Mouse (Mus musculus) megakaryocyte, embryonic 14.5 days (primary cell): ENCODE data around the gene Syne1. TPM values are rescaled to one million over a fixed set of nuclear protein-coding genes. Genes with fewer than 3 reads are reported as not detected.

Source experiments
- H3K27me3 ChIP-seq: replicated peaks from 2 replicates; pipeline ENCODE3; 2012; ENCODE audit warnings: inconsistent platforms
- H3K36me3 ChIP-seq: replicated peaks from 2 replicates; pipeline ENCODE3; 2012; ENCODE audit warnings: low read length, inconsistent platforms, mixed read lengths
- H3K4me1 ChIP-seq: 2 replicates; pipeline ENCODE4 v1.6.1; 2012; ENCODE audit warnings: inconsistent platforms
- H3K4me3 ChIP-seq: replicated peaks from 2 replicates; pipeline ENCODE3; 2012; ENCODE audit warnings: moderate library complexity, mild to moderate bottlenecking, inconsistent platforms
- H3K9me3 ChIP-seq: 2 replicates; pipeline ENCODE4 v1.6.1; 2012; ENCODE audit warnings: inconsistent platforms
- FLI1 ChIP-seq: IDR thresholded peaks from 2 replicates; pipeline ENCODE4 v1.6.1; 2012; ENCODE audit warnings: low read length, inconsistent platforms, mixed read lengths
- GATA1 ChIP-seq: IDR thresholded peaks from 3 replicates; pipeline ENCODE4 v1.6.1; 2012; ENCODE audit warnings: mixed read lengths, low read length, inconsistent platforms, borderline replicate concordance
- polyA plus RNA-seq: library from polyadenylated mRNA; stranded (reverse); fragments of >175 nt; gene quantifications from 2 replicates; pipeline ENCODE4 v1.2.3, GENCODE M21; 2012; ENCODE audit warnings: low replicate concordance; ENCODE audit not compliant: insufficient read depth

Gene Syne1
- polyA plus RNA-seq, 1 experiment, result 5.3 TPM

- Histone ChIP-seq H3K9me3 (0 out of 2 replicates have a peak, but pooled peaks cover 4% of the 10 kb centered on the region), H3K36me3 (peaks cover 53% of the 10 kb centered on the region), H3K4me1 (peaks cover 27% of the 10 kb centered on the region), H3K4me3 (no peak overlapping the region), H3K27me3 (no peaks in the 10 kb centered on the region)
- TF ChIP-seq GATA1 (no peak), FLI1 (no peak)
Observed at GRCm38 (mm10) chr10:5445313-5445712, 106.0 kb downstream of the Syne1 start.

DNA sequence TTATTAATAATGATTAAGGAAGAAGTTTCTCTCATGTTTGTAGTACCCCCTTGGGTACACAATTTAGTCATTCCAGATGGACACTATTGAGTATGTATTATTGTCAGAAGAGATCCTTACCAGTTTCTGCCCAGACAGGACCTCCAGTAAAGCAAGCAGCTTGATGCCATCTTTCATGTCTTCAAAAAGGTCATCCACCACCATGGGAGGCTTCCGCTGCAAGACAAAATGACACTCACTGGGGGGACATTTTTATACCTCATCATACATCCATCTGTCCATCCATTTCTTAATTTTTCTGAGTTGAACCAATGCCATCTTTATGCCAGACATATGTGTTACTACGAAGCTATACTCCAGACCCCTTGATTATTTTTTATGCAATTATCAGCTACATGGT, 108.3 kb downstream of the Syne1 start:
- Histone ChIP-seq H3K9me3 (0 out of 2 replicates have a peak, but pooled peaks cover 4% of the 10 kb centered on the region), H3K4me3 (no peak overlapping the region), H3K36me3 (peaks cover 72% of the 10 kb centered on the region), H3K4me1 (peaks cover 12% of the 10 kb centered on the region), H3K27me3 (no peaks in the 10 kb centered on the region)
- TF ChIP-seq GATA1 (no peak), FLI1 (no peak)

DNA sequence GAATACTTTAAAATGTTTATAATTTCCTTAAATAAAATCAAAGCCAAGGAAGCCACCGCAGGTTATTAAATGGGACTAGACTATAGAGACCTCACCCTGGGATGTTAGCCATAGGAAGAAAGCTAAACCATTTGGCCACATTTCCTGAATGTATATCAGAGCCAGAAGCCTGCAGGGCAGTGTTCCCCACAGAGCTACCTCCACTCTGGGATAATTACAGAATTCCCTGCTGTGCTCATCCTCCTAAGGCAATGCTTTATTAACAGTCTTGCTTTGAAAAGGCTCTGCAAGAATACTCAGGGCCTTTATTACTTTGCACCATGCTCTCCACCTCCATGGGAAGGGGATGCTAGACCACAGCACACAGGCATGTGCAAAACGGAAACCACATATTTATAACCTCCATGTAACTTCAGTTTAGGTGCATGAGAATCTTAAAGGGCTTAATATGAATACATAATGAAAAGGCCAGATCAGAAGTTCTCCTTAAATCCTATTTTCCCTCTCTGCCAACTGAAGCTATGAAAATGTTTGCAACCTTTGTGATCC, 111.4 kb downstream of the Syne1 start:
- H3K9me3 ChIP-seq, result 0 out of 2 replicates have a peak, but pooled peaks cover 4% of the 10 kb centered on the region
- TF ChIP-seq FLI1, result no peak
- no peak for TF ChIP-seq GATA1
- peaks cover 87% of the 10 kb centered on the region for H3K36me3 ChIP-seq
- H3K4me3 ChIP-seq, result no peak overlapping the region
- peaks cover 7% of the 10 kb centered on the region; the same call in 1 of the 2 replicates for H3K4me1 ChIP-seq
- no peaks in the 10 kb centered on the region for H3K27me3 ChIP-seq

- Histone ChIP-seq H3K4me3 (no peak overlapping the region), H3K9me3 (no peaks in the 10 kb centered on the region), H3K36me3 (peaks cover 87% of the 10 kb centered on the region), H3K27me3 (no peaks in the 10 kb centered on the region), H3K4me1 (peaks cover 7% of the 10 kb centered on the region; the same call in 1 of the 2 replicates)
- TF ChIP-seq FLI1 (no peak), GATA1 (no peak)
Observed at GRCm38 (mm10) chr10:5437766-5438165, 113.5 kb downstream of the Syne1 start.

DNA sequence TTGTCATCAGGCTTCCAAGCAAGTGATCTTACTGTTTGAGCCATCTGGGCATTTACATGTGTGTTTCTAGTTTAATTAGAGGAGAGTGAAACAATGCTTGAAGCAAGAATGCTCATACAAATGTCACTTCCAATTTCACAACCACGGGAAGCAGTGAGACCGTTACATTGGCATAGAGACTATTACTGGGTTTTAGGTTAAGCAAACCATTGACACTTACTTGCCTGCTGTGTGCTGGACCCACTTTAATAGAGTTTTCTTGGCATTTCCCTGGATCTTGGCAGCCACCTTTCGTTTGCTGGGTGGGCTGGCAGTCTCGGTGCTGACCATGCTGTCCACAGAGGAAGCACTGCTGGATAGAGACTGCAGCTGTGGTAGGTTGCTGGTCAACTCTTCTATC, 127.3 kb downstream of the Syne1 start:
- peaks cover 13% of the 10 kb centered on the region for H3K4me1 ChIP-seq
- peaks cover 70% of the 10 kb centered on the region for H3K36me3 ChIP-seq
- TF ChIP-seq GATA1 (no peak), FLI1 (no peak)
- H3K4me3 ChIP-seq, result no peak overlapping the region
- H3K9me3 ChIP-seq, result no peaks in the 10 kb centered on the region
- H3K27me3 ChIP-seq, result no peaks in the 10 kb centered on the region

DNA sequence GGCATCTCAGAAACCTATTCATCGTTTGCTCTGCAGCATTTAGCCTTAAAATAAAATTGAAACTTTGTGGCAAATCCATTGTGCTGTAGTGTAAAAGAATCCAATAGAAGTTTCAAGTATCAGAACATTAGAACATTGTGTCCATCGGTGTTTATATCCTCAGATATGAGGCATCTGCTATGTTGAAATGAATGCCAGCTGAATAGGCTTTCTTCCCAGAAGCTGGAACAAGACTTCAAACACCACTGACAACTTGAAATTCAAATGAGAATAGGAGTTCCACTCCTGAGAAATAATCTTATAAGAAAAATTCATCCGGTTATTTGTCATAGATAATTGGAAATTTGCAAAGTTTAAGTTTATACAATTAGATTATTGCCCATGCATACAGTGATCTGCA, 135.6 kb downstream of the Syne1 start:
- Histone ChIP-seq H3K27me3 (no peaks in the 10 kb centered on the region), H3K4me3 (no peak overlapping the region), H3K9me3 (no peaks in the 10 kb centered on the region), H3K36me3 (peaks cover 93% of the 10 kb centered on the region), H3K4me1 (no peaks in the 10 kb centered on the region)
- TF ChIP-seq FLI1, result no peak
- TF ChIP-seq GATA1, result no peak

GRCm38 (mm10) chr10:5384131-5384776, 167.0 kb downstream of the Syne1 start:
- Histone ChIP-seq H3K9me3 (0 out of 2 replicates have a peak, but pooled peaks cover 5% of the 10 kb centered on the region), H3K4me3 (no peak overlapping the region), H3K36me3 (peaks cover 58% of the 10 kb centered on the region), H3K4me1 (peaks cover 17% of the 10 kb centered on the region), H3K27me3 (no peaks in the 10 kb centered on the region)
- TF ChIP-seq GATA1, result no peak
- TF ChIP-seq FLI1, result no peak

DNA sequence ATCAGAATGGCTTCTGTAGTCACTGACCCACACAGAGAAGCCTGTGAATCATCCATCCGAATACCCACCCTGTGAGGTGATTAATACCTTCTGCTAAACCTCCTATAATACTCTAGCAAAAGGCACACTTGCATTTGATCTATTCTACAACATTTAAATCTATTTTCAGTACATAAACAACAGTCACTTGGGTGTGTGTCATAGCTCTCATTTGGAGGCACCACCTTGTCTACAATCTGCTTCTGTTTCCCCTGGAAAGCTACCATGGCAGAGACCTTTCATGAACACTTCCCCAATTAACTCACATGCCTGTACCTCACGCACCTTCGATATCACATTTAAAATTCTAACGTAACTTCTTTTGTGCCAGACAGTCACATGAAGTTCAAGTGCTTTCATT, 169.7 kb downstream of the Syne1 start:
- TF ChIP-seq GATA1, result no peak
- TF ChIP-seq FLI1, result no peak
- peaks cover 32% of the 10 kb centered on the region for H3K4me1 ChIP-seq
- H3K36me3 ChIP-seq, result peaks cover 69% of the 10 kb centered on the region
- no peaks in the 10 kb centered on the region for H3K27me3 ChIP-seq
- 0 out of 2 replicates have a peak, but pooled peaks cover 5% of the 10 kb centered on the region for H3K9me3 ChIP-seq
- H3K4me3 ChIP-seq, result no peak overlapping the region

- H3K36me3 ChIP-seq, result peaks cover 49% of the 10 kb centered on the region
- peaks cover 21% of the 10 kb centered on the region for H3K4me1 ChIP-seq
- H3K4me3 ChIP-seq, result no peak overlapping the region
- no peaks in the 10 kb centered on the region for H3K27me3 ChIP-seq
- H3K9me3 ChIP-seq, result 0 out of 2 replicates have a peak, but pooled peaks cover under 1% of the 10 kb centered on the region
- no peak for TF ChIP-seq FLI1
- TF ChIP-seq GATA1, result no peak
Observed at GRCm38 (mm10) chr10:5378969-5379368, 172.3 kb downstream of the Syne1 start.

GRCm38 (mm10) chr10:5369599-5369998, 181.7 kb downstream of the Syne1 start:
- H3K9me3 ChIP-seq, result no peaks in the 10 kb centered on the region
- no peaks in the 10 kb centered on the region for H3K27me3 ChIP-seq
- TF ChIP-seq FLI1 (no peak), GATA1 (no peak)
- peaks cover 51% of the 10 kb centered on the region for H3K36me3 ChIP-seq
- no peak overlapping the region for H3K4me3 ChIP-seq
- no peaks in the 10 kb centered on the region for H3K4me1 ChIP-seq
